Mouse (Mus musculus) spleen, embryonic (tissue): ENCODE results near the gene Gm13691.
"Not testable (repeated sequence)": the region's sequence is repeated elsewhere in the genome, so short reads cannot be mapped to it uniquely, and the experiment has no call there.

ENCODE experiments used
- CTCF ChIA-PET: fragments of 350-600 bp; sonication (Branson Sonifier 250); formaldehyde crosslinking; loops from one replicate; lab custom pipeline; 2022; lab: Charles Lee

The Gm13691 gene

DNA sequence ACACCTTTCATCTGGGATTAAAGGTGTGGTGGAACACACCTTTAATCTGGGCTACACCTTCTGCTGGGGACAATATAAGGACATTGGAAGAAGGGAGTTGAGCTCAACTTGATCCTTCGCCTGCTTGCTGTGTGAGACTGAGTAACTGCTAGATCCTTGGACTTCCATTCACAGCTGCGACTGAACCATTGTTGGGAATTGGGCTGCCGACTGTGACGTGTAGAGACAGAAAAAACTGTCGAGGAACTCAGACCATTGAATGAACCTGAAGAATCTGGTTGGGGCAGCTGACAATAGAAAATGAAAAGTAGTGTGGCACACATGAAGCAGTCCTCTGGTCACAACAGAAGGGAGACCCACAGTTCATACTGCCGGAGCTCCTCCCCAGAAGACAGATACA, at the start of gene Gm13691:
Gm13691 (plus strand) TSS at position 301 of the 400 bp plus-strand sequence.
- CTCF ChIA-PET = not testable (repeated sequence)

DNA sequence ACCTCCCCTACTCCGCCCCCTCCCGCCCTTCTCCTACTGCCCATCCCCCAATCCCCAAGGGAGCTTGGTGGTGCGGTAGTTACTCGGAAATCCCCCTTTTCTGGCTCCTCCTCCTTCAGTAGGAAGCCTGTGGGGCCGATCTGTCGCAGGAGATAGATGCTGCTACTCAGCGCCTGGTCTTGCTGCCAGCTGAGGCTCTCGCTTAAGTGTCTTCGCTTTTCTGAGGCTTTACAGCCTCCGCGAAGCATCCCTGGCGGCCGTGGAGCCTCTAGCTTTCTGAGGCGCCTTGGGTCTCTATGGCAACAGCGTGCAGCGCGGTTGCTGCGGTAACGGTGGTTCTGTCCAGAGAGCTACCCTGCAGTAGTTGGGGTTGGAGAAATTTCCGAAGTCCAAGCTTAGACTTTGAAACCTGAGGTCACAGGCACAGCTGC, 49.4 kb upstream of the Gm13691 start, which contains the start of gene Zswim2:
Zswim2 (minus strand) TSS at position 298 of the 431 bp plus-strand sequence.
- CTCF ChIA-PET = interaction anchor here (0.5 to 0.7 kb wide), 3 partner anchors 15 to 251 kb away, joined by 4 to 16 read pairs (median 5); no protein-coding TSS in a partner anchor

DNA sequence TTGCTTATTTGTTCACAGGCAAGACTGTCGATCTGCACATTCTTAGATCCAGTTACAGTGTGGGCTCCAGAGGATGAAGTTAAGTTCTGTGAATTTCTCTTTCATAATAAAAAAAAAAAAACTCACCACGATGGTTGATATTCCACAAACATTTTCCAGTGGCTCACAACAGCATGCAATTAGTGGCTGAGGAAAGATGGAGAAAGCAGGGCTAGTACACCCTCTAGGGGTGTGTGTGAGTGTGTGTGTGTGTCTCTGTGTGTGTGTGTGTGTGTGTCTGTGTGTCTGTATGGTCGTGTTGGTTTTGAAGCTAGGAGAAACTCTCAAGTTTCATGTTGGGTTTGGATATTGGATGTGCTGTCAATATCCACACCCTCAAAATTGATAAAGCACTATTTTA, 49.0 kb upstream of the Gm13691 start:
- CTCF ChIA-PET = interaction anchor here (0.5 to 0.7 kb wide), 4 partner anchors 15 to 252 kb away, joined by 3 to 16 read pairs (median 4); no protein-coding TSS in a partner anchor

DNA sequence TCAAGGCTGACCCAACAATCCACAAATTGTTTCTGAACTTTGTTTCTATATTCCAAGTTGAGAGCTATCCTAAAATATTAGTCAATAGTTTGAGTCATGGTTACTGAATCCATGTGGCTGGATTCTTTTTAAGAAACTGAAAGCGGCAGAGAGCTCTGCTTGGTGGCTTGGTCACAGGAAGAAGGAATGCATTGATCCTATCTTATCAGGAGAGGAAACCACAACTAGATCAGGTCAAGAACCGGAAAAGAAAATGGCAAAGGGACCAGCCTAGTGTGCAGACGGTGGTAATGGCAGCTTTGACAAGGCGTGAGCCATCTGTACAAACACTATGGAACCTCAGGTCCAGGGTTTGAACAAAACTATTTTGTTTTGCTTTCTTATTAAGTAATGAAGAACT, 48.6 kb upstream of the Gm13691 start:
- CTCF ChIA-PET = interaction anchor here (0.6 kb wide), 1 partner anchor 91 kb away, joined by 3 read pairs; no protein-coding TSS in a partner anchor

DNA sequence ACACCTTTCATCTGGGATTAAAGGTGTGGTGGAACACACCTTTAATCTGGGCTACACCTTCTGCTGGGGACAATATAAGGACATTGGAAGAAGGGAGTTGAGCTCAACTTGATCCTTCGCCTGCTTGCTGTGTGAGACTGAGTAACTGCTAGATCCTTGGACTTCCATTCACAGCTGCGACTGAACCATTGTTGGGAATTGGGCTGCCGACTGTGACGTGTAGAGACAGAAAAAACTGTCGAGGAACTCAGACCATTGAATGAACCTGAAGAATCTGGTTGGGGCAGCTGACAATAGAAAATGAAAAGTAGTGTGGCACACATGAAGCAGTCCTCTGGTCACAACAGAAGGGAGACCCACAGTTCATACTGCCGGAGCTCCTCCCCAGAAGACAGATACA, 35.0 kb upstream of the Gm13691 start, which contains the start of gene Gm13698:
Gm13698 (plus strand) TSS at position 301 of the 400 bp plus-strand sequence.
- CTCF ChIA-PET = not testable (repeated sequence)

DNA sequence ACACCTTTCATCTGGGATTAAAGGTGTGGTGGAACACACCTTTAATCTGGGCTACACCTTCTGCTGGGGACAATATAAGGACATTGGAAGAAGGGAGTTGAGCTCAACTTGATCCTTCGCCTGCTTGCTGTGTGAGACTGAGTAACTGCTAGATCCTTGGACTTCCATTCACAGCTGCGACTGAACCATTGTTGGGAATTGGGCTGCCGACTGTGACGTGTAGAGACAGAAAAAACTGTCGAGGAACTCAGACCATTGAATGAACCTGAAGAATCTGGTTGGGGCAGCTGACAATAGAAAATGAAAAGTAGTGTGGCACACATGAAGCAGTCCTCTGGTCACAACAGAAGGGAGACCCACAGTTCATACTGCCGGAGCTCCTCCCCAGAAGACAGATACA, 29.1 kb upstream of the Gm13691 start, which contains the start of gene Gm13693:
Gm13693 (plus strand) TSS at position 301 of the 400 bp plus-strand sequence.
- CTCF ChIA-PET = not testable (repeated sequence)

DNA sequence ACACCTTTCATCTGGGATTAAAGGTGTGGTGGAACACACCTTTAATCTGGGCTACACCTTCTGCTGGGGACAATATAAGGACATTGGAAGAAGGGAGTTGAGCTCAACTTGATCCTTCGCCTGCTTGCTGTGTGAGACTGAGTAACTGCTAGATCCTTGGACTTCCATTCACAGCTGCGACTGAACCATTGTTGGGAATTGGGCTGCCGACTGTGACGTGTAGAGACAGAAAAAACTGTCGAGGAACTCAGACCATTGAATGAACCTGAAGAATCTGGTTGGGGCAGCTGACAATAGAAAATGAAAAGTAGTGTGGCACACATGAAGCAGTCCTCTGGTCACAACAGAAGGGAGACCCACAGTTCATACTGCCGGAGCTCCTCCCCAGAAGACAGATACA, 23.3 kb upstream of the Gm13691 start, which contains the start of gene Gm13695:
Gm13695 (plus strand) TSS at position 301 of the 400 bp plus-strand sequence.
- CTCF ChIA-PET = not testable (repeated sequence)

DNA sequence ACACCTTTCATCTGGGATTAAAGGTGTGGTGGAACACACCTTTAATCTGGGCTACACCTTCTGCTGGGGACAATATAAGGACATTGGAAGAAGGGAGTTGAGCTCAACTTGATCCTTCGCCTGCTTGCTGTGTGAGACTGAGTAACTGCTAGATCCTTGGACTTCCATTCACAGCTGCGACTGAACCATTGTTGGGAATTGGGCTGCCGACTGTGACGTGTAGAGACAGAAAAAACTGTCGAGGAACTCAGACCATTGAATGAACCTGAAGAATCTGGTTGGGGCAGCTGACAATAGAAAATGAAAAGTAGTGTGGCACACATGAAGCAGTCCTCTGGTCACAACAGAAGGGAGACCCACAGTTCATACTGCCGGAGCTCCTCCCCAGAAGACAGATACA, 17.5 kb upstream of the Gm13691 start, which contains the start of gene Gm13696:
Gm13696 (plus strand) TSS at position 301 of the 400 bp plus-strand sequence.
- CTCF ChIA-PET = not testable (repeated sequence)

DNA sequence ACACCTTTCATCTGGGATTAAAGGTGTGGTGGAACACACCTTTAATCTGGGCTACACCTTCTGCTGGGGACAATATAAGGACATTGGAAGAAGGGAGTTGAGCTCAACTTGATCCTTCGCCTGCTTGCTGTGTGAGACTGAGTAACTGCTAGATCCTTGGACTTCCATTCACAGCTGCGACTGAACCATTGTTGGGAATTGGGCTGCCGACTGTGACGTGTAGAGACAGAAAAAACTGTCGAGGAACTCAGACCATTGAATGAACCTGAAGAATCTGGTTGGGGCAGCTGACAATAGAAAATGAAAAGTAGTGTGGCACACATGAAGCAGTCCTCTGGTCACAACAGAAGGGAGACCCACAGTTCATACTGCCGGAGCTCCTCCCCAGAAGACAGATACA, 11.7 kb upstream of the Gm13691 start, which contains the start of gene Gm13694:
Gm13694 (plus strand) TSS at position 301 of the 400 bp plus-strand sequence.
- CTCF ChIA-PET = not testable (repeated sequence)

DNA sequence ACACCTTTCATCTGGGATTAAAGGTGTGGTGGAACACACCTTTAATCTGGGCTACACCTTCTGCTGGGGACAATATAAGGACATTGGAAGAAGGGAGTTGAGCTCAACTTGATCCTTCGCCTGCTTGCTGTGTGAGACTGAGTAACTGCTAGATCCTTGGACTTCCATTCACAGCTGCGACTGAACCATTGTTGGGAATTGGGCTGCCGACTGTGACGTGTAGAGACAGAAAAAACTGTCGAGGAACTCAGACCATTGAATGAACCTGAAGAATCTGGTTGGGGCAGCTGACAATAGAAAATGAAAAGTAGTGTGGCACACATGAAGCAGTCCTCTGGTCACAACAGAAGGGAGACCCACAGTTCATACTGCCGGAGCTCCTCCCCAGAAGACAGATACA, 5.9 kb upstream of the Gm13691 start, which contains the start of gene Gm13697:
Gm13697 (plus strand) TSS at position 301 of the 400 bp plus-strand sequence.
- CTCF ChIA-PET = not testable (repeated sequence)

DNA sequence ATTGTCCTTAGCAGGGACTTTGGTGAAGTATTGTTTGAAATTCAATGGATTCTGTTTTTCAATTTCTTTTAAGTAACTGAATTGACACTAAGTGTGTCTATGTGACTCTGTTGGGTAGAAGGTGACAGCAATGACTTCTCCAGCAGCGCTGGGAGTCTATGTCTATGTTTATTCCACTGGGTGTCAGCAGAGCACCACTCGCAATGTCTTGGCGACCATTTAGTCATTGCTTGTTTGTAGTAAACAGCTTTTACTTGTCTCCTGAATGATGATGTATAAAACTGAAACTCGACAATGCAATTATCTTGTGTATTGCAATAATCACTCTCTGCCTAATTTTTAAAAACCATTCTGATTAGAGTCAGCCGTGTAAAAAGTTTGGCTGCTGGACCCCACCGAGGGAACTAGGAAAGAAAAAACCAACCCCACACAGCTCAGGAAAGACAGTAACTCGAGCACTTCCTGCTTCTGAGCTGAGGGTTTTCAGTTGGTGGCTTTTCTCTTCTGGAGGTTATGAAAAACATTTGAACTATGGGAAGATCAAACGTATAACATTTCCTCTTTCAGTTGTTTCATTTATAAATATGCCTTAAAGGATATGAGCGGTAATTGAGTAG, 3.4 kb downstream of the Gm13691 start:
- CTCF ChIA-PET = not testable (repeated sequence)

DNA sequence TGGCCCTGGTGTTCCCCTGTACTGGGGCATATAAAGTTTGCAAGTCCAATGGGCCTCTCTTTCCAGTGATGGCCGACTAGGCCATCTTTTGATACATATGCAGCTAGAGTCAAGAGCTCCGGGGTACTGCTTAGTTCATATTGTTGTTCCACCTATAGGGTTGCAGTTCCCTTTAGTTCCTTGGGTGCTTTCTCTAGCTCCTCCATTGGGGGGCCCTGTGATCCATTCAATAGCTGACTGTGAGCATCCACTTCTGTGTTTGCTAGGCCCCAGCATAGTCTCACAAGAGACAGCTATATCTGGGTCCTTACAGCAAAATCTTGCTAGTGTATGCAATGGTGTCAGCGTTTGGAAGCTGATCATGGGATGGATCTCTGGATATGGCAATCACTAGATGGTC, 4.2 kb downstream of the Gm13691 start:
- CTCF ChIA-PET = not testable (repeated sequence)

DNA sequence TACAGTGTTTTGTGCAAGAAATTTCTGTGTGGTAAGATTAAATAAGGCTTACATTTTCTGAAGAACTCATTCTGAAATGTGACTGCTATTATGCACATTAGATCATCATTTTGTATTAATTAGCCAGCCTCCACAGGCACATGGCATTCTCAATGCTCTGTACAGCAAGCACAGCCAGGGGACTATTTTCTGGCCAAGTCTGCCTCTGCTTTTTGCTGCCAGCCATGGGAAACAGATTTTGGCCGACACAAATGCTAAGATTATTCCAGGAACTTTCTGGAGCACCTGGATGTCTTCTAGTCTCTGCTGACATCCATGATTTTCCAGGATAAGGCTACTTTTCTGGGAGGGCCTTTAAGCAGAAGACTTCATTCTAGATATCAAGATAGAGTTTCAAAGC, 18.6 kb downstream of the Gm13691 start:
- CTCF ChIA-PET = no interaction called here

DNA sequence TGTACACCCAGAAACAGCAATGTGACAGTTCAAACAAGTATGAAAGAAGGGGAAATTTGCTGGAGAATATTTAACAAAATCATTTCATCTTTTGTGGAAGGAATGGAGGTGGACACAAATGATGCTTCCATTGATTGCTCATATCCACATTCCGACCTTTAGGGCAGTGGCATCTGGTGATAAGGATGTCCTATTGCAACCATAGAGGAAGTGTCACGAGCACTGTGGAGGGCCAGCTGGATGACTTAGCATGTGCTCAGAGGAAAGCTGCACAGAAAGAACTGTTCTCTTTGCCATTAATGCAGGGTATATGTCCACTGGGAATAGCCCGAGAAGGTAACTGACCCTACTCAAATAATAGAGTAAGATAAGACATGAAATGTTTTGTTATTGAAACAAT, 19.5 kb downstream of the Gm13691 start:
- CTCF ChIA-PET = no interaction called here

DNA sequence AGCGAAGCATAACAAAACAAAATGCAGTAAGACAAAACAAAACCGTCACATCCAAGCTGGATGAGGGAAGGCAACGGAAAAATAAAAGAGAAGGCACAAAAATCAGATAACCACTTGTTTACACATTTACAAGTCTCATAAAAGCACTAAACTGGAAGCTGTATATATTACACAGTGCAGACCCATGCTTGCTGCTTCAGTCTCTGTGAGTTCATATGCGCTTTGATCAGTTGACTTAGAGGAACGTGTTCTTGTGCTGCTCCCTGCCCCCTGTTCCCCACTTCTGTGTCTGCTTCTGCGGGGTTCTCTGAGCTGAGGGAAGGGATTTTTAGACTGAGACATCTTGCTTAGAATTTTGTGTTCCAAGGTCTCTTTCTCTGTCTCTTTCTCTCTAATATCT, 24.2 kb downstream of the Gm13691 start:
- CTCF ChIA-PET = no interaction called here

DNA sequence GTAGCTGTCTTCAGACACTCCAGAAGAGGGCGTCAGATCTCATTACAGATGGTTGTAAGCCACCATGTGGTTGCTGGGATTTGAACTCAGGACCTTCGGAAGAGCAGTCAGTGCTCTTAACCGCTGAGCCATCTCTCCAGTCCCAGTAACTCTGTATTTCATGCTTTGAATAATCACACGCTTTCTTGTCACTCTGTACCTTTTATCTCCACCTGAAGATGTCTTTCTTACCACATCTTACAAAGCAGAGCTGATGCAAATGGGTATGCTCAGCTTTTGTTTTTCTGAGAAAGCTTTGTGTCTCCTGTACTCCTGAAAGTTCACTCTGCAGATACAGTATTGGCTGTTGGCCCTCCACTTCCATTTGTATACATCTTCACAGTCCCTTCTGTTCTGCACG, 25.9 kb downstream of the Gm13691 start:
- CTCF ChIA-PET = not testable (repeated sequence)

DNA sequence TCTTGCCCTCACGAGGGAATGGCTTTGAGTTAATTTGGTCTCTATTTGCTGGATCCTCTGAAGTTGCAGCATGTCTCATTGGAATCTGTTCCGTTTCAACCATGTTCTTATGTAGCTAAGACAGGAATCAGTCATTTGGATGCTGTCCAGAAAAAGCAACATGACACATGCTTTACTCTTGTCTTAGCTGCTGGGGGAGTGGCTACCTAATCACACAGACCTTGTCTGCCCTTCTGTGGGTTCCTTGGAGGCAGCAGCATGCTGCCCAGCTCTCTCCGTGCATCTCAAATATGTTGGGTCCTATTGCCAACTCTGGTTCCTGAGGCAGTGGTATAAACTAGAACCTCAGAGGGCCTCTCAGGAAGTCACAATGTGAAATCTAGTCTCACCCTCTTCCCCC, 28.0 kb downstream of the Gm13691 start:
- CTCF ChIA-PET = no interaction called here

DNA sequence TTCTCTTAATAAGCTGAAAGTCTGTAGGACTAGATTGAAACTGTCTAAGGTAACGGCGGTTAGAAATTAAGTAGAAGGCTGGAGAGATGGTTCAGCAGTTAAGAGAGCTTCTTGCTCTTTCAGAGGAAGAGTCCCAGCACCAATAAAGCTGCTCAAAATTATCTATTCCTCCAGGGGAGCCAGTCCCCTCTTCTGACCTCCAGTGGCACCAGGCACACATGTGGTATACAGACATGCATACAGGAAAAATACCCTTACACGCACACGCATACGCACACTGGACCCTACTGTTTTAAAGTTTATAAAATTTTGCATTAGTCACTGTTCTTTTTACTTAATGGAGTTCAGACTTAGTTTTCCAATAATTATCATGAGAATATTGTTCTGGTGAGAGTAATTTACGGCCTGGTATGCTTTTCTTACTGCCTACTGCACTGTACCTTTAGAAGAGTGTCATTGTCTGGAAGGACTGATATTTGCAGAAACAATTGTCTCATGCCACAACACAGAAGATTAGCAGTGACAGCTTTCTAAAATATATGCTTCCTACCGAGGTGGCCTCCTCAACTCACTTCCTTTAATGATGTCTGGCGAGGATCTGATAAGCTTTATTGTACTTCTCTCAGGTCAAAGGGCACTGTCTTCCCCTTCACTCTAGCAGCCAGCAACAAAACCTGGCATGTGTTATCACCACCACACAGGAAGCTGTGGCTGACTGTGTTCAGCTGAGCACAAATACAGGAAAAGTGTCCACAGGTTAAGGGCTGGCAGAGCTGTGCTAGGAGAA, 29.4 kb downstream of the Gm13691 start:
- CTCF ChIA-PET = no interaction called here

DNA sequence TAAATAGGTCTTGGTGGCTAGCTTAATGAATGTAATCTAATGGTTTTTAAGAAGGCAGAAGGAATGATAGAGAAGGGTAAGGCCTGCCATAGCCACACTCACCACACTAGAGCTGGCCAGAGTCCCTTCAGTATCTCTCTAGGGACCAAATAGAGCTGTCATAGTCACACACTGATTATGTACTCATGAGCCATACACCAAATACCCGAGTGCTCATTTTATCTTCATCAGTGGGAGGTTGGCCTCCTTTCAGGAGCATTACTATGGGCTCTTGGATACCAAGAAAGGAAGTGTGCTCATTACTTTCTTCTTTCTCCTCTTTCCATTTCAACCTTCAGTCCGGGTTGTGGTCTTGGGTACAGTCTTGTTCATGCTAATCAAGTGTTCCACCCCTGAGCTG, 31.6 kb downstream of the Gm13691 start:
- CTCF ChIA-PET = no interaction called here

DNA sequence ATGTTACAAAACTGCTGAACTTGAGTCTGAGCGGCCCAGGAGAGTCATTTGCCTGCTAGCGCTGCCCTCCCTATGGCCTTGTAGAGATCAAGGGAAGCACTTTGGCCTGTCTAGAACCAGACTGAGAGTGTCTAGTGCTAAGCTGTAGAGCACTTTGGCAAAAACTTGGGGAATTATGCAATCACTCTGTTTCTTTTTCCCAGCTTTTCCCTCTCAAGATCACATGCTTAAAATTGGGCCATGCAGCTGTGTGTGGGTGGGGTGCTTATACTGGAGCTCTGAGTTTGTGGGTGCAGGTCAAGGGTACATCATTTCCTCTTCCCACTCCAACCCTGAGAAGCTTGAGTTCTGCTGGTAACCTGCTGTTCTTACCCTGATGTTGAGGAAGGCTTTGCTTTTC, 32.6 kb downstream of the Gm13691 start:
- CTCF ChIA-PET = interaction anchor here (0.5 kb wide), 1 partner anchor 281 kb away, joined by 6 read pairs; no protein-coding TSS in a partner anchor

DNA sequence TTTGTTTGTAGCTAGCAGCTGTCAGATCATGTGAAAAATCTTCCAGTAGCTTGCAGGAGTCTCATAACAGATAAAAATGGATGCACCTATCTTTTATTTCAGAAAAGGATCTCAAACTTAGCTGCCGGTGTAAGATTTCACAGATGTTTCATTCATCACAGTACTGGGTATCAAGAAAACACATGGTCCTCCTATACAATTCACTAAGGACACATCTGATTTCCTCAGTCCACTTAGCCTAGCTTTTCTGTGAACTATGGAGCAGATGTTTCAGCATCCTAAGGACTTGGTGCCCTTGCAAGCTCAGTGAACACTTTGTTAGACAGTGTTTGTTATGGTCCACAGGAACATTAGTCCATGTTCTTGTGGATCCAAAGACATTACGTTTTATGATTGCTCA, 33.0 kb downstream of the Gm13691 start:
- CTCF ChIA-PET = no interaction called here

DNA sequence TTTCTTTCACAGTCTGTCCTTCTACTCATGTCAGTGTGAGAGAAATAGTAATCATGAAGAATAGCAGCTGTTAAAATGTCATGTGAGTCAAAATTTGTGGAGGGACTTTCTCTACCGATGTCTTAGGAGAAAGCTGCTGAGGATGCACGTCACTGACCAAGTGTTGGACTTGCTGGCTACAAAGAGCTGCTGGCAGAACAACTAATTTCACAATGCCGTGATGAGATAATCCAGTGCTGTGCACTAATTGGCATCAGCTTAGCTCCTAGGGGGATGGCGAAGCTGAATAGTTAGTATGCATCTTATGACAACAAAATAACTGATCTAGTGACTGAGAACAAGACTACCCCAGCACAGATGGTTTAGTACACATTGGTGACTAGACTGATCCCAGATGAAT, 34.9 kb downstream of the Gm13691 start:
- CTCF ChIA-PET = no interaction called here
